Mouse (Mus musculus) liver, embryonic 13.5 days (tissue): ENCODE measurements around the gene Ovca2. TPM values are rescaled to one million over a fixed set of nuclear protein-coding genes. Genes with fewer than 3 reads are reported as not detected.
"Not testable (repeated sequence)": the region's sequence is repeated elsewhere in the genome, so short reads cannot be mapped to it uniquely, and the experiment has no call there.

Source experiments
- ATAC-seq: fragments of 200-750 bp; cut with Nextera tagmentation; 2 replicates; pipeline ENCODE4 v1.8.0; 2017; ENCODE audit warnings: low read depth, mild to moderate bottlenecking, moderate number of reproducible peaks, moderate library complexity
- DNase-seq: peaks from one replicate; pipeline ENCODE4 v3.0.0; 2022
- H3K27ac ChIP-seq: fragments of 300-500 bp; sonication (generic); 2 replicates; pipeline ENCODE4 v1.5.1; 2015; ENCODE audit warnings: moderate library complexity, mild to moderate bottlenecking, inconsistent platforms
- H3K27me3 ChIP-seq: fragments of 300-500 bp; sonication (generic); 2 replicates; pipeline ENCODE4 v1.6.1; 2015; ENCODE audit warnings: mild to moderate bottlenecking, inconsistent platforms
- H3K36me3 ChIP-seq: fragments of 300-500 bp; sonication (generic); 2 replicates; pipeline ENCODE4 v1.6.1; 2015; ENCODE audit warnings: mild to moderate bottlenecking, inconsistent platforms
- H3K4me1 ChIP-seq: fragments of 300-500 bp; sonication (generic); replicated peaks from 2 replicates; pipeline ENCODE4 v1.6.1; 2015; ENCODE audit warnings: inconsistent platforms
- H3K4me2 ChIP-seq: fragments of 300-500 bp; sonication (generic); 2 replicates; pipeline ENCODE4 v1.6.1; 2015; ENCODE audit warnings: inconsistent platforms, mild to moderate bottlenecking, moderate library complexity
- H3K4me3 ChIP-seq: fragments of 300-500 bp; sonication (generic); replicated peaks from 2 replicates; pipeline ENCODE4 v1.5.1; 2015; ENCODE audit warnings: mild to moderate bottlenecking, inconsistent platforms
- H3K9ac ChIP-seq: fragments of 300-500 bp; sonication (generic); 2 replicates; pipeline ENCODE4 v1.6.1; 2015; ENCODE audit warnings: mild to moderate bottlenecking, inconsistent platforms
- H3K9me3 ChIP-seq: fragments of 300-500 bp; sonication (generic); replicated peaks from 2 replicates; pipeline ENCODE4 v1.6.1; 2016; ENCODE audit warnings: inconsistent platforms
- WGBS: fragments of 180-500 bp; shearing (Covaris S2); methylation state at CpG from one replicate; pipeline ENCODE4 v1.1.7; 2015; ENCODE audit not compliant: insufficient replicate concordance; 5-methylcytosine and 5-hydroxymethylcytosine counted together
- polyA plus RNA-seq: library from polyadenylated mRNA; unstranded; fragments of >200 nt; fragmentation: Nextera tagmentation; extraction: Ambion mirVana; gene quantifications from 2 replicates; pipeline ENCODE4 v1.2.1, GENCODE M21; 2015

Ovca2 gene
- polyA plus RNA-seq, 1 experiment from 2014 or later, result 13.3 TPM

- no peak overlapping the region for H3K27ac ChIP-seq
- H3K4me2 ChIP-seq, result no peak overlapping the region
- peaks cover 15% of the 10 kb centered on the region for H3K4me1 ChIP-seq
- no peak overlapping the region for H3K4me3 ChIP-seq
- DNase-seq, result no peak
- 79% methylated on average over 2 of the region's 2 CpGs for WGBS
- ATAC-seq, result no peak
- no peaks in the 10 kb centered on the region for H3K27me3 ChIP-seq
- no peak overlapping the region for H3K9ac ChIP-seq
- H3K36me3 ChIP-seq, result peaks cover 58% of the 10 kb centered on the region
- no peaks in the 10 kb centered on the region for H3K9me3 ChIP-seq
Measured at GRCm38 (mm10) chr11:75183917-75184570, 5.4 kb upstream of the Ovca2 start.

- peak overlapping the region; percentile 83 for H3K4me3 ChIP-seq
- peak overlapping the region; percentile 73 for H3K27ac ChIP-seq
- ATAC-seq, result no peak
- WGBS, result 44% methylated on average over 12 of the region's 12 CpGs
- peaks cover 29% of the 10 kb centered on the region for H3K27me3 ChIP-seq
- peak overlapping the region; percentile 83 for H3K4me2 ChIP-seq
- peaks cover 45% of the 10 kb centered on the region for H3K36me3 ChIP-seq
- H3K9ac ChIP-seq, result peak overlapping the region; percentile 86
- DNase-seq, result no peak
- no peaks in the 10 kb centered on the region for H3K9me3 ChIP-seq
- H3K4me1 ChIP-seq, result peaks cover 35% of the 10 kb centered on the region
Measured at GRCm38 (mm10) chr11:75178011-75178410, 624 bp downstream of the Ovca2 start.

GRCm38 (mm10) chr11:75174574-75174973 is 4.1 kb downstream of the Ovca2 start:
- not testable (repeated sequence) for DNase-seq, H3K4me3 ChIP-seq, H3K9ac ChIP-seq, H3K27ac ChIP-seq, H3K9me3 ChIP-seq, H3K4me2 ChIP-seq, ATAC-seq
- 54% methylated on average over 6 of the region's 6 CpGs for WGBS
- Histone ChIP-seq H3K36me3 (peaks cover 18% of the 10 kb centered on the region), H3K4me1 (peaks cover 67% of the 10 kb centered on the region), H3K27me3 (peaks cover 63% of the 10 kb centered on the region)

- Histone ChIP-seq H3K4me2 (peak overlapping the region; percentile 92), H3K27me3 (peaks cover 71% of the 10 kb centered on the region), H3K27ac (no peak overlapping the region), H3K9ac (no peak overlapping the region), H3K9me3 (no peaks in the 10 kb centered on the region), H3K4me3 (peak overlapping the region; percentile 70), H3K4me1 (peaks cover 67% of the 10 kb centered on the region), H3K36me3 (peaks cover 18% of the 10 kb centered on the region)
- 2% methylated on average over 15 of the region's 15 CpGs for WGBS
- ATAC-seq (no peak), DNase-seq (no peak)
Measured at GRCm38 (mm10) chr11:75173799-75174165, 4.9 kb downstream of the Ovca2 start.

GRCm38 (mm10) chr11:75173095-75173798 is 5.4 kb downstream of the Ovca2 start:
- H3K4me3 ChIP-seq, result peak overlapping the region; percentile 70
- H3K9me3 ChIP-seq, result no peaks in the 10 kb centered on the region
- peaks cover 18% of the 10 kb centered on the region for H3K36me3 ChIP-seq
- no peak overlapping the region for H3K27ac ChIP-seq
- DNase-seq, result peak; percentile 71
- peaks cover 69% of the 10 kb centered on the region for H3K4me1 ChIP-seq
- ATAC-seq, result peak; percentile 51
- peak overlapping the region; percentile 57 for H3K9ac ChIP-seq
- H3K27me3 ChIP-seq, result peaks cover 76% of the 10 kb centered on the region
- WGBS, result under 1% methylated on average over 71 of the region's 71 CpGs
- H3K4me2 ChIP-seq, result peak overlapping the region; percentile 92

GRCm38 (mm10) chr11:75172151-75173094 is 6.2 kb downstream of the Ovca2 start:
- 1% methylated on average over 75 of the region's 75 CpGs for WGBS
- ATAC-seq, result no peak
- Histone ChIP-seq H3K36me3 (peaks cover 13% of the 10 kb centered on the region), H3K27ac (no peak overlapping the region), H3K4me2 (peak overlapping the region; percentile 92), H3K9me3 (no peaks in the 10 kb centered on the region), H3K4me3 (peak overlapping the region; percentile 70), H3K27me3 (peaks cover 85% of the 10 kb centered on the region), H3K4me1 (peaks cover 69% of the 10 kb centered on the region), H3K9ac (peak overlapping the region; percentile 57; the same call in 1 of the 2 replicates)
- no peak for DNase-seq

GRCm38 (mm10) chr11:75171186-75171865 is 7.3 kb downstream of the Ovca2 start:
- WGBS, result 6% methylated on average over 17 of the region's 17 CpGs
- Histone ChIP-seq H3K9me3 (no peaks in the 10 kb centered on the region), H3K9ac (no peak overlapping the region), H3K36me3 (peaks cover 3% of the 10 kb centered on the region; the same call in 1 of the 2 replicates), H3K4me1 (peaks cover 78% of the 10 kb centered on the region), H3K27ac (no peak overlapping the region), H3K27me3 (peaks cover 95% of the 10 kb centered on the region), H3K4me2 (0 out of 2 replicates have a peak overlapping the region, but pooled peaks have one; percentile 92), H3K4me3 (peak overlapping the region; percentile 70; the same call in 1 of the 2 replicates)
- ATAC-seq (no peak), DNase-seq (no peak)

- peak; percentile 47 for ATAC-seq
- H3K9ac ChIP-seq, result no peak overlapping the region
- peak overlapping the region; percentile 70 for H3K4me3 ChIP-seq
- peak; percentile 74 for DNase-seq
- H3K27ac ChIP-seq, result no peak overlapping the region
- peaks cover 89% of the 10 kb centered on the region for H3K4me1 ChIP-seq
- H3K36me3 ChIP-seq, result 0 out of 2 replicates have a peak, but pooled peaks cover 4% of the 10 kb centered on the region
- peak overlapping the region; percentile 82 for H3K4me2 ChIP-seq
- H3K27me3 ChIP-seq, result peaks cover 97% of the 10 kb centered on the region
- 1% methylated on average over 38 of the region's 38 CpGs for WGBS
- no peaks in the 10 kb centered on the region for H3K9me3 ChIP-seq
Measured at GRCm38 (mm10) chr11:75170136-75170751, 8.4 kb downstream of the Ovca2 start.

- Histone ChIP-seq H3K27ac (no peak within 1 kb of the TSS; the same call in 1 of the 2 replicates), H3K4me1 (peaks cover 96% of the 10 kb centered on the region), H3K9me3 (no peaks in the 10 kb centered on the region)
Measured at GRCm38 (mm10) chr11:75169405-75170080, 9.1 kb downstream of the Ovca2 start, which contains the start of gene Hic1. Hic1 (minus strand) TSS chr11:75169519.

More at GRCm38 (mm10) chr11:75169405-75170080, 9.1 kb downstream of the Ovca2 start, which contains the start of gene Hic1:
- peak within 1 kb of the TSS; percentile 56 for H3K9ac ChIP-seq
- H3K36me3 ChIP-seq, result 0 out of 2 replicates have a peak, but pooled peaks cover 4% of the 10 kb centered on the region
- peak within 1 kb of the TSS; percentile 82 for H3K4me2 ChIP-seq
- 7% methylated on average over 23 of the region's 23 CpGs for WGBS
- ATAC-seq (no peak), DNase-seq (no peak)
- peaks cover 99% of the 10 kb centered on the region for H3K27me3 ChIP-seq
- peak within 1 kb of the TSS; percentile 70 for H3K4me3 ChIP-seq
